Mouse (Mus musculus): ENCODE results near the gene Timm13.

DNA sequence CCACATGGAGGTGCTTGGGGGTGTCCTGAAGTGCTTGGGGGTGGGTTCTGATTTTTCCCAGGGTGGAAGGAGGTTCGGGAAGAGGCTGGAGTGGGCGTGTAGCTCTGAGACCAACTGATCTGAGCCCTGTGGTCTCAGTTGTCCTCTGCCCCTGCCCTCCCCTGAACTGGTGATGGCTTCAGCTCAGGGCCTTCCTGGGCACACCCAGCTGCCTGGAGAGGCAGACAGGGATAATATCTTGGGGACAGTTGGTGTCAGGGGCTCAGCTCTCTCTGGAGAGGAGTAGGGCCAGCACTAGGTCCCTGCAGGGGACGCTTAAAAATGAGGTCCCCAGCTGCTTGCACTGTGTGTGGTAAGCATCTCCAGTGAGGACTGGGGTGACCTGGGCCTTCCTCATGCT, 42.9 kb downstream of the Timm13 start:
- no peak for TF ChIP-seq CTCF (IDR thresholded peaks at IDR 0.05; ENCODE audit: low read depth, low read length)
- TF ChIP-seq EP300 (IDR thresholded peaks at IDR 0.05; ENCODE audit: insufficient read depth, low read depth, low read length): no peak
- no peak for TF ChIP-seq POLR2A (IDR thresholded peaks at IDR 0.05; ENCODE audit: insufficient read depth, low read length)

Measured in ES-Bruce4 (cell line).